Mouse (Mus musculus) small intestine, adult 2 months (tissue): ENCODE data around the gene Dot1l.

Source experiments
- CTCF ChIP-seq: fragments of 200-500 bp; IDR thresholded peaks from 2 replicates; pipeline ENCODE4 v1.5.1; 2012; ENCODE audit warnings: low read depth, mild to moderate bottlenecking, control low read depth, inconsistent platforms, low read length, moderate library complexity, mixed read lengths; ENCODE audit not compliant: insufficient replicate concordance, insufficient read length; ENCODE audit errors: extremely low read depth
- POLR2A ChIP-seq: fragments of 200-500 bp; IDR thresholded peaks from 2 replicates; pipeline ENCODE4 v1.6.1; 2012; ENCODE audit warnings: low read depth, mild to moderate bottlenecking, control low read depth, inconsistent platforms, low read length, moderate library complexity

- TF ChIP-seq CTCF (no peak), POLR2A (no peak)
Measured at GRCm38 (mm10) chr10:80754594-80755290, at the start of gene Dot1l.
